Mouse (Mus musculus) spleen, adult 2 months (tissue): Measurements from ENCODE around the gene Anxa5. TPM values are rescaled to one million over a fixed set of nuclear protein-coding genes. Genes with fewer than 3 reads are reported as not detected.

Experiments
- DNase-seq, 2 experiments: peaks; one replicate each; pipeline versions ENCODE4 v3.0.0 to v3.0.0-alpha.2; 2012 to 2021; ENCODE audit warnings: low spot score in 2 of 2, low read depth in 1 of 2
- H3K27ac ChIP-seq: fragments of 200-500 bp; 2 replicates; pipeline ENCODE4 v1.5.1; 2012; ENCODE audit warnings: low read length, inconsistent platforms; ENCODE audit not compliant: insufficient read depth
- H3K27me3 ChIP-seq: fragments of 200-500 bp; 2 replicates; pipeline ENCODE4 v1.6.1; 2012; ENCODE audit warnings: mild to moderate bottlenecking, moderate library complexity, low read length, inconsistent platforms; ENCODE audit not compliant: control insufficient read depth, insufficient read depth
- H3K36me3 ChIP-seq: fragments of 200-500 bp; 2 replicates; pipeline ENCODE4 v1.6.1; 2012; ENCODE audit warnings: mild to moderate bottlenecking, low read length, inconsistent platforms; ENCODE audit not compliant: control insufficient read depth, insufficient read depth
- H3K4me1 ChIP-seq: fragments of 200-500 bp; 2 replicates; pipeline ENCODE4 v1.6.1; 2011; ENCODE audit warnings: inconsistent platforms; ENCODE audit not compliant: control insufficient read depth, insufficient read depth, insufficient read length
- H3K4me3 ChIP-seq: fragments of 200-500 bp; 2 replicates; pipeline ENCODE4 v1.5.1; 2011; ENCODE audit warnings: mild to moderate bottlenecking, inconsistent platforms; ENCODE audit not compliant: insufficient read depth, insufficient read length; ENCODE audit errors: extremely low read depth
- CTCF ChIP-seq: fragments of 200-500 bp; IDR thresholded peaks from 2 replicates; pipeline ENCODE4 v1.5.1; 2011; ENCODE audit warnings: mild to moderate bottlenecking, inconsistent platforms; ENCODE audit not compliant: insufficient read depth, insufficient read length, insufficient replicate concordance; ENCODE audit errors: extremely low read depth
- POLR2A ChIP-seq: fragments of 200-500 bp; IDR thresholded peaks from 2 replicates; pipeline ENCODE4 v1.6.1; 2011; ENCODE audit warnings: low read depth, low read length, inconsistent platforms
- WGBS: fragments of 180-500 bp; shearing (Covaris S2); methylation state at CpG from one replicate; pipeline ENCODE4 v1.1.7; 2018; 5-methylcytosine and 5-hydroxymethylcytosine counted together
- polyA plus RNA-seq: library from polyadenylated mRNA; depleted of rRNA; stranded (reverse); fragments of >200 nt; gene quantifications from 2 replicates; pipeline ENCODE4 v1.2.3, GENCODE M21; 2012

Gene Anxa5
- polyA plus RNA-seq, 1 experiment: 187 TPM

- Histone ChIP-seq H3K27ac (no peak overlapping the region), H3K4me3 (no peak overlapping the region), H3K4me1 (no peaks in the 10 kb centered on the region), H3K36me3 (no peaks in the 10 kb centered on the region), H3K27me3 (no peaks in the 10 kb centered on the region)
- TF ChIP-seq CTCF: no peak
- no peak for DNase-seq
- 78% methylated on average over 10 of the region's 10 CpGs for WGBS
Observed at GRCm38 (mm10) chr3:36505809-36506735, 30.4 kb upstream of the Anxa5 start.

GRCm38 (mm10) chr3:36505306-36505705 is 29.6 kb upstream of the Anxa5 start:
- TF ChIP-seq POLR2A (no peak), CTCF (no peak)
- H3K27ac ChIP-seq: no peak overlapping the region
- no peaks in the 10 kb centered on the region for H3K27me3 ChIP-seq
- no peaks in the 10 kb centered on the region for H3K36me3 ChIP-seq
- no peaks in the 10 kb centered on the region for H3K4me1 ChIP-seq
- DNase-seq: no peak
- no peak overlapping the region for H3K4me3 ChIP-seq
- WGBS: 84% methylated on average over 8 of the region's 8 CpGs

- no peaks in the 10 kb centered on the region for H3K27me3 ChIP-seq
Observed at GRCm38 (mm10) chr3:36501546-36501945, 25.9 kb upstream of the Anxa5 start.

DNA sequence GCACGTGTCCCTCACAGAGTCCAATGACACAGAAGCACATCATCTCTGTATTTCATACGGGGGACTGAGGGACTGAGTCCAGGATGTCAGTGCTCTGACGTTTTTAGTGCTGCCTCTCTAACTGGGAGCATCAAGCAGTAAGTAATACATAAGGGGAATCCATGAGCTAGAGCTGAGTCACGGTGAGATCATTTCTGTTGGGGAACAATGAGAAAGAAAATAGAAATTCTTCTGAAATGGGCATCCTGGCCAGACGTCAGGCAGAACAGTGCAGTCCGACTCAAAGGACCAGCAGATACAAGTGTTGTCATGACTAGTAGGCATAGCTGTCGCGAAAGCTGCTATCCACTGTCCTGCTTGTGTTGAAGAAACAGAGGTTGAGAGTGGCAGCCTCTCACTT is 25.3 kb upstream of the Anxa5 start:
- WGBS: 77% methylated on average over 8 of the region's 8 CpGs
- no peaks in the 10 kb centered on the region for H3K27me3 ChIP-seq
- H3K4me3 ChIP-seq: no peak overlapping the region
- TF ChIP-seq POLR2A: no peak
- no peak for TF ChIP-seq CTCF
- no peak for DNase-seq
- no peaks in the 10 kb centered on the region for H3K4me1 ChIP-seq
- no peak overlapping the region for H3K27ac ChIP-seq
- no peaks in the 10 kb centered on the region for H3K36me3 ChIP-seq

More at GRCm38 (mm10) chr3:36501546-36501945, 25.9 kb upstream of the Anxa5 start:
- H3K27ac ChIP-seq: no peak overlapping the region
- WGBS: 77% methylated on average over 7 of the region's 7 CpGs
- H3K4me3 ChIP-seq: no peak overlapping the region
- TF ChIP-seq POLR2A (no peak), CTCF (no peak)
- DNase-seq: no peak
- no peaks in the 10 kb centered on the region for H3K4me1 ChIP-seq
- H3K36me3 ChIP-seq: no peaks in the 10 kb centered on the region

GRCm38 (mm10) chr3:36499418-36499817 is 23.7 kb upstream of the Anxa5 start:
- no peak overlapping the region for H3K27ac ChIP-seq
- H3K4me3 ChIP-seq: no peak overlapping the region
- H3K4me1 ChIP-seq: no peaks in the 10 kb centered on the region
- no peak for TF ChIP-seq POLR2A
- TF ChIP-seq CTCF: no peak
- H3K36me3 ChIP-seq: no peaks in the 10 kb centered on the region
- WGBS: 94% methylated on average over 7 of the region's 7 CpGs
- no peak for DNase-seq
- no peaks in the 10 kb centered on the region for H3K27me3 ChIP-seq

DNA sequence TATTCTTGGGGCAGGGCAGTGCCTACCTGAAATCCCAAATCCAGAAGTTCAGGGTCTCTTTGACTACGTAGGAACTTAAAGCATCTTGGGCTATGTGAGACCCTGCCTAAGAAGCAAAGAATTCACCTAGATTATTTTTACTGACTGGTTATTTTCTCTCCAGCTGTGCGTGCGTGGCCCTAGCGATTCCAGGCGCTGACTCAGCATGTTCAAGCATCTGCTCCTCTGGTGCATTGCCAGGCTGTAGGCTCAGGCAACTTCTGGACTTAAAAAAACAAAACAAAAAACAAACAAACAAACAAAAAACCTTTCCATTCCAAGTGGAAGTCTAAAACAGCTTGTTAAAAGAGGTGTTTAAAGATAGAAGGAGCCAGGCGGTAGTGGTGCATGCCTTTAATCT is 22.5 kb upstream of the Anxa5 start:
- no peaks in the 10 kb centered on the region for H3K36me3 ChIP-seq
- WGBS: 90% methylated on average over 6 of the region's 6 CpGs
- no peaks in the 10 kb centered on the region for H3K27me3 ChIP-seq
- no peak overlapping the region for H3K27ac ChIP-seq
- H3K4me1 ChIP-seq: no peaks in the 10 kb centered on the region
- TF ChIP-seq POLR2A: no peak
- no peak for DNase-seq
- H3K4me3 ChIP-seq: no peak overlapping the region

DNA sequence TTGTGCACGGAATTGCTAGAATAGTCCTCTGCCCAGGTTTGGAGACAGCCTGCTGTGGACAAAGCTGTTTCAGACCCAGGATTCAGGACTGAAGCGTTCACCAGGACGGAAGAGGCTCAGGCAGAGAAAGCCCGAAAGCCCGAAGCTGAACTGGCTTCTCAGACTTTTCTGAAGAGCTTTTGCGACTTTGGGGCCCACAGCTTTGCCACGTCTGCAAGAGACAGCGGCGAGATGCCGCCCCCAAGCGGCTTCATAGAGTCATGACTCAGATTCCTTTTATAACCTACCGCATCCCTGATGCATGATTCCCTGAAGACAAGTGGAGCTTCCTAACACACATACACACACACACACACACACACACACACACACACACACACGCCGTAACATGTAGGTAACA is 21.1 kb upstream of the Anxa5 start:
- Histone ChIP-seq H3K27ac (no peak overlapping the region), H3K4me1 (no peaks in the 10 kb centered on the region), H3K4me3 (no peak overlapping the region), H3K27me3 (no peaks in the 10 kb centered on the region), H3K36me3 (no peaks in the 10 kb centered on the region)
- TF ChIP-seq POLR2A (no peak), CTCF (peak; percentile 62; the same call in 1 of the 2 replicates)
- peak; percentile 11 to 16 for DNase-seq
- 19% methylated on average over 14 of the region's 14 CpGs for WGBS
